Mouse (Mus musculus) left cerebral cortex, adult 6 months (tissue): ENCODE data around the gene Gm10147. TPM values are rescaled to one million over a fixed set of nuclear protein-coding genes. Genes with fewer than 3 reads are reported as not detected.

Experiments
- long read RNA-seq, 2 experiments: library from polyadenylated mRNA; unstranded; transcript quantifications; one replicate each; pipeline ENCODE4 v2.0.0; 2019 to 2020
- polyA plus RNA-seq: library from polyadenylated mRNA; unstranded; fragments of <200 nt; fragmentation: Nextera tagmentation; gene quantifications from 2 replicates; pipeline ENCODE4 v1.2.3, GENCODE M21; 2021

The Gm10147 gene
- not detected in 2 replicates for polyA plus RNA-seq
- long read RNA-seq, experiment 1: 0 reads
- long read RNA-seq, experiment 2: 0 reads

DNA sequence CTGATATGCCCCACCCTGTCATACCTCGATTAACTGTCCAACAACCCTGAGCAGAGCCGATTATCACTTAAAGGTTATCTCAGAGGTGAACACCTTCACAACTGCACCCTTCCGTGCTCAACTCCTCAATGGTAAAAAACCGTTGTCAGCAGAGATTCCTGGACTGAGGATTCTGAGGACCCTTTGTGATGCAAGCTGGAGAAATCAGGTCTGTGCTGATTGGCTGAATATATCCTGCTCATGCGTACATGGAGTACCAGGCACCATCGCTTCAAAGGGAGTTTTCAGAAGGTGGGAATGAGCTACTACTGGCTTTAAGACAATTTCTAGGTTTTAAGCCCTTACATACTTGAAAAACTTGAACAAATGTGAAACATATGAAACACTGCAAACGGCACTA lies at the start of gene Gm10147:
TSS of gene Gm10147 (minus strand) at position 101 of the 400 bp plus-strand sequence.

